Mouse (Mus musculus): ENCODE results near the gene Ube2d3. TPM values are rescaled to one million over a fixed set of nuclear protein-coding genes. Genes with fewer than 3 reads are reported as not detected.
A peak's percentile ranks its signal among the peaks of the same experiment; 100 is the strongest.

Gene Ube2d3
- polyA plus RNA-seq, 1 experiment from 2014 or later, result 720 TPM

- no peak overlapping the region for H3K27ac ChIP-seq (replicated peaks; ENCODE audit: low read depth, low read length)
Measured at GRCm38 (mm10) chr3:135498891-135499290, 60.9 kb downstream of the Ube2d3 start.

DNA sequence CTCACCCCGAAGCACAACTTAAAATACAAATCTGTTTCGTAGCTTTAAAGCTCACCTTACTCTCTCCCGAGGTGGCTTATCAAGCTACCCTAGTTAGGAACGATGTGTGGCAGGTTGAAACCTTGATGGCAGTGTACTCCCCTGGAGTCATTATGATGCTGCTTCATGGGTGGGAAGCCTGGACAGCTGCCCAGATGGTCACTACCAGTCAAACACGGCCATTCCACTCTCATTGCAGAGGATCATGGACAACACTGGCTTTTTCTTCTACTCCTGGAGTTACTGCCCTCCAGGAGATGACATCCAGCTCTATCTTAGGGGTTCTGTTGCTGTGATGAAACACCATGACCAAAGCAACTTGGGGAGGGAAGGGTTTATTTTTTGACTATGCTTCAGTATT lies 65.2 kb downstream of the Ube2d3 start:
- Histone ChIP-seq H3K36me3 (replicated peaks; ENCODE audit: control insufficient read depth, insufficient read depth, low read depth, low read length) (no peaks in the 10 kb centered on the region), H3K9ac (replicated peaks; ENCODE audit: low read length) (no peak overlapping the region), H3K4me3 (ENCODE audit: low read depth, low read length) (no peak overlapping the region), H3K4me1 (ENCODE audit: control insufficient read depth, insufficient read depth, low read length) (no peaks in the 10 kb centered on the region), H3K4me2 (ENCODE audit: low read depth, low read length) (no peak overlapping the region), H3K27ac (replicated peaks; ENCODE audit: low read depth, low read length) (no peak overlapping the region), H3K27me3 (ENCODE audit: control insufficient read depth, insufficient read depth, low read length) (no peaks in the 10 kb centered on the region), H3K9me3 (replicated peaks; ENCODE audit: control insufficient read depth, low read length) (no peaks in the 10 kb centered on the region)
- ATAC-seq (replicated peaks; ENCODE audit: insufficient number of reproducible peaks, low FRiP score, low TSS enrichment, low read depth), result no peak
- 83% methylated on average over 5 of the region's 5 CpGs for whole genome bisulfite sequencing
- no peak for DNase-seq (ENCODE audit: low spot score)

More at GRCm38 (mm10) chr3:135498891-135499290, 60.9 kb downstream of the Ube2d3 start:
- whole genome bisulfite sequencing, result 84% methylated on average over 5 of the region's 5 CpGs
- ATAC-seq (replicated peaks; ENCODE audit: insufficient number of reproducible peaks, low FRiP score, low TSS enrichment, low read depth) (no peak), DNase-seq (ENCODE audit: low spot score) (no peak)
- Histone ChIP-seq H3K9ac (replicated peaks; ENCODE audit: low read length) (no peak overlapping the region), H3K27me3 (ENCODE audit: control insufficient read depth, insufficient read depth, low read length) (no peaks in the 10 kb centered on the region), H3K4me3 (ENCODE audit: low read depth, low read length) (no peak overlapping the region), H3K9me3 (replicated peaks; ENCODE audit: control insufficient read depth, low read length) (no peaks in the 10 kb centered on the region), H3K4me2 (ENCODE audit: low read depth, low read length) (no peak overlapping the region), H3K36me3 (replicated peaks; ENCODE audit: control insufficient read depth, insufficient read depth, low read depth, low read length) (no peaks in the 10 kb centered on the region), H3K4me1 (ENCODE audit: control insufficient read depth, insufficient read depth, low read length) (no peaks in the 10 kb centered on the region)

DNA sequence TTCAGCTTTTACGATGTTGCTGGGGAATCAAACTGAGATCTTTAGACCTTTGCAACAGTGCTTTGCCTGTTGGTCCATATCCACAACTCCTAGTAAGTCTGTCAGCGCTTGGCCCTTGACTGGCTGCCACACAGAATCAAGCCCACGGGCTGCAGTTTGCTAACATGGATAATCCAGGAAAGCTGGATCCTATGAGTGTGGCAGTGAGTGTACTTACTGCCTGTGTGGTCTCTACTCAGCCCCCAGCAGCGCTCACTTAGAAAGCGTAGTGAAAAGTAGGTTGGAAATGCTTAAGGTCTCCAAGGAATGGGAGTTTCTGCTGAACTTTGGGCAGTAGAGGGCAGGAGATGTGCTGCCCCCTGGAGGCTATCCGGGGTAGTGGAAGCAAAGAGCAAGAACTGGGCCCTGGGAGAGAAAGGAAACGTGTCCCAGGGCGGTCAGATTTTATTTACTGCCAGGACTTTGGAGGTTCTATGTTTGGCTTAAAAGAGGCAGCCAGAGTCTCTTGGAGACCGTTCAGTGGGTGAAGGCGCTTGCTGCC lies 67.5 kb downstream of the Ube2d3 start:
- H3K27me3 ChIP-seq (ENCODE audit: control insufficient read depth, insufficient read depth, low read length), result no peaks in the 10 kb centered on the region

DNA sequence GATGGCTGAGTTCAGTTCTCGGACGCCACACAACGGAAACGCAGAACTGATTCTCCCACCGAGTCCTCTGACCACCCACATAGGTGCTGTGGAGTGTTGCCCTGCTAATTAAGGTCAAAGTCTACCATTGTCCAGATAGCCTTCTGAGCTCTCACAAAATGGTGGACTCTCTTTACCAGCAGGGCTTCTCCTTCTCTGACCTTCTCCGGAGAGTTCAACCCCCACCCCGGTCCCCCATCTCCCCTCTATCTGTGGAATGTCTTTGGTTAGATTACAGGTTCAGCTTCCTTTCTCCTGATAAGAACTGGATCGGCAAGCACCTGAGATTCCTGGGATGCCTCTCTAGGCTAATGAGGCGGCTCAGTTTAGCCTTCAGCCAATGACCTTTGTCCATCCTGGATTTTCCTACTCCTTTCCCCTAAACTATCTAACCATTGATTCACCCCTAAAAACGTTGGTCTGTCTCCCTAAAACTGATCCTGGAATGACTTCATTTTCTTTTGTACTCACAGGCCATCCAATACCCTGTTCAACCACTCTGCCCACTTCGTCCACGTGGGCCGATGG lies 68.0 kb downstream of the Ube2d3 start:
- WGBS, result 86% methylated on average over 13 of the region's 13 CpGs
- no peak overlapping the region for H3K4me2 ChIP-seq (ENCODE audit: low read depth, low read length)
- no peak overlapping the region for H3K27ac ChIP-seq (replicated peaks; ENCODE audit: low read depth, low read length)
- H3K36me3 ChIP-seq (replicated peaks; ENCODE audit: control insufficient read depth, insufficient read depth, low read depth, low read length), result no peaks in the 10 kb centered on the region
- DNase-seq (ENCODE audit: low spot score) (no peak), ATAC-seq (replicated peaks; ENCODE audit: insufficient number of reproducible peaks, low FRiP score, low TSS enrichment, low read depth) (no peak)
- H3K4me3 ChIP-seq (ENCODE audit: low read depth, low read length), result no peak overlapping the region
- no peak overlapping the region for H3K9ac ChIP-seq (replicated peaks; ENCODE audit: low read length)
- no peaks in the 10 kb centered on the region for H3K9me3 ChIP-seq (replicated peaks; ENCODE audit: control insufficient read depth, low read length)
- no peaks in the 10 kb centered on the region for H3K27me3 ChIP-seq (ENCODE audit: control insufficient read depth, insufficient read depth, low read length)
- H3K4me1 ChIP-seq (ENCODE audit: control insufficient read depth, insufficient read depth, low read length), result no peaks in the 10 kb centered on the region

More for the DNA sequence above, 67.5 kb downstream of the Ube2d3 start:
- H3K4me1 ChIP-seq (ENCODE audit: control insufficient read depth, insufficient read depth, low read length), result no peaks in the 10 kb centered on the region
- H3K9me3 ChIP-seq (replicated peaks; ENCODE audit: control insufficient read depth, low read length), result no peaks in the 10 kb centered on the region
- no peak overlapping the region for H3K27ac ChIP-seq (replicated peaks; ENCODE audit: low read depth, low read length)
- DNase-seq (ENCODE audit: low spot score), result peak; percentile 13
- ATAC-seq (replicated peaks; ENCODE audit: insufficient number of reproducible peaks, low FRiP score, low TSS enrichment, low read depth), result no peak
- no peak overlapping the region for H3K4me2 ChIP-seq (ENCODE audit: low read depth, low read length)
- no peaks in the 10 kb centered on the region for H3K36me3 ChIP-seq (replicated peaks; ENCODE audit: control insufficient read depth, insufficient read depth, low read depth, low read length)
- 58% methylated on average over 10 of the region's 10 CpGs for WGBS
- H3K4me3 ChIP-seq (ENCODE audit: low read depth, low read length), result no peak overlapping the region
- H3K9ac ChIP-seq (replicated peaks; ENCODE audit: low read length), result no peak overlapping the region

DNA sequence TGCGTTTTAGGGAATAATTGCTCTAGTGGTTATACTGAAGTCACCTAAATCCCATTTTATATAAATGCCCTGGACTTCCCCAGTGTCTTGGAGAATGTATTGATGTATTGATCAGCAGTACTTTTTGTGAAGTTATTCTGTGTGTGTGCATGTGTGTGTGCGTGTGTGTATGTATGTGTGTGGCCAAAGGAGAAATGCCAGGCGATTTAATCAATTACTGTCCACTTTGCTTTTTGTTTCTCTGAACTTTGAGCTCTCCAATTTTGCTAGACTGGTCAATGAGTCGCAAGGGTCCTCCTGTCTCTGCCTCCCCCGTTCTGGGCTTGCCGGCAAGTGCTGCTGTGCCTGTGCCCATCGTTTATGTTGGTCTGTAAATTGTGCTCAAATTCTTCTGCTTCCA lies 69.6 kb downstream of the Ube2d3 start:
- ATAC-seq (replicated peaks; ENCODE audit: insufficient number of reproducible peaks, low FRiP score, low TSS enrichment, low read depth) (no peak), DNase-seq (ENCODE audit: low spot score) (no peak)
- Histone ChIP-seq H3K36me3 (replicated peaks; ENCODE audit: control insufficient read depth, insufficient read depth, low read depth, low read length) (no peaks in the 10 kb centered on the region; the same call in 1 of the 2 replicates), H3K4me1 (ENCODE audit: control insufficient read depth, insufficient read depth, low read length) (no peaks in the 10 kb centered on the region), H3K4me2 (ENCODE audit: low read depth, low read length) (no peak overlapping the region), H3K27me3 (ENCODE audit: control insufficient read depth, insufficient read depth, low read length) (no peaks in the 10 kb centered on the region), H3K9me3 (replicated peaks; ENCODE audit: control insufficient read depth, low read length) (no peaks in the 10 kb centered on the region), H3K4me3 (ENCODE audit: low read depth, low read length) (no peak overlapping the region), H3K9ac (replicated peaks; ENCODE audit: low read length) (no peak overlapping the region), H3K27ac (replicated peaks; ENCODE audit: low read depth, low read length) (no peak overlapping the region)
- whole genome bisulfite sequencing, result 85% methylated on average over 7 of the region's 7 CpGs

DNA sequence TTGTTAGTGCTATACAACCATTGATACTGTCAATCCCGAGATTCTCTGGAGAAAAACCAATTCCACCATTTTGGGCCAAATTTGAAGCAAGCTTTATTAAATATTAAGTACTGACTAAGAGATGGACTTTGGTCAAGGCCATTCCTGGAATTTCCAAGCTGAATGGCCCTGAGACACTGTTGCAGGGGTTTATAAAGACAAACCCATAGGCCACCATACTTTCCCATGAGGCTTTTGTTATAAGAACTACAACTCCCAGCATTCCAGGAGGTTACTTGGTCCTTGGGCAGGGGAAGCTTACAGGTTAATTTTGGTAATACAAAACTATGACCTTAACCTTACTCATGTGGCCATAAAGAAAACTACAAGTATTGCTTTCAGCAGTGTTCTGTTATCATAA lies 70.2 kb downstream of the Ube2d3 start:
- H3K27ac ChIP-seq (replicated peaks; ENCODE audit: low read depth, low read length), result no peak overlapping the region
- H3K9ac ChIP-seq (replicated peaks; ENCODE audit: low read length), result no peak overlapping the region
- no peak overlapping the region for H3K4me3 ChIP-seq (ENCODE audit: low read depth, low read length)
- H3K9me3 ChIP-seq (replicated peaks; ENCODE audit: control insufficient read depth, low read length), result no peaks in the 10 kb centered on the region
- ATAC-seq (replicated peaks; ENCODE audit: insufficient number of reproducible peaks, low FRiP score, low TSS enrichment, low read depth) (no peak), DNase-seq (ENCODE audit: low spot score) (no peak)
- H3K4me2 ChIP-seq (ENCODE audit: low read depth, low read length), result no peak overlapping the region
- H3K27me3 ChIP-seq (ENCODE audit: control insufficient read depth, insufficient read depth, low read length), result no peaks in the 10 kb centered on the region
- no peaks in the 10 kb centered on the region; the same call in 1 of the 2 replicates for H3K36me3 ChIP-seq (replicated peaks; ENCODE audit: control insufficient read depth, insufficient read depth, low read depth, low read length)
- H3K4me1 ChIP-seq (ENCODE audit: control insufficient read depth, insufficient read depth, low read length), result no peaks in the 10 kb centered on the region
- 82% methylated on average over 1 of the region's 1 CpGs for WGBS

- no peak overlapping the region for H3K4me3 ChIP-seq (ENCODE audit: low read depth, low read length)
- no peaks in the 10 kb centered on the region for H3K4me1 ChIP-seq (ENCODE audit: control insufficient read depth, insufficient read depth, low read length)
- H3K36me3 ChIP-seq (replicated peaks; ENCODE audit: control insufficient read depth, insufficient read depth, low read depth, low read length), result no peaks in the 10 kb centered on the region; the same call in 1 of the 2 replicates
- 87% methylated on average over 3 of the region's 3 CpGs for WGBS
- no peak overlapping the region for H3K27ac ChIP-seq (replicated peaks; ENCODE audit: low read depth, low read length)
- no peaks in the 10 kb centered on the region for H3K9me3 ChIP-seq (replicated peaks; ENCODE audit: control insufficient read depth, low read length)
- DNase-seq (ENCODE audit: low spot score) (no peak), ATAC-seq (replicated peaks; ENCODE audit: insufficient number of reproducible peaks, low FRiP score, low TSS enrichment, low read depth) (no peak)
- H3K4me2 ChIP-seq (ENCODE audit: low read depth, low read length), result no peak overlapping the region
- no peak overlapping the region for H3K9ac ChIP-seq (replicated peaks; ENCODE audit: low read length)
- no peaks in the 10 kb centered on the region for H3K27me3 ChIP-seq (ENCODE audit: control insufficient read depth, insufficient read depth, low read length)
Measured at GRCm38 (mm10) chr3:135510372-135510771, 72.4 kb downstream of the Ube2d3 start.

- ATAC-seq (replicated peaks; ENCODE audit: insufficient number of reproducible peaks, low FRiP score, low TSS enrichment, low read depth) (no peak), DNase-seq (ENCODE audit: low spot score) (peak; percentile 15)
- Histone ChIP-seq H3K27ac (replicated peaks; ENCODE audit: low read depth, low read length) (no peak overlapping the region), H3K9me3 (replicated peaks; ENCODE audit: control insufficient read depth, low read length) (no peaks in the 10 kb centered on the region), H3K4me2 (ENCODE audit: low read depth, low read length) (no peak overlapping the region), H3K27me3 (ENCODE audit: control insufficient read depth, insufficient read depth, low read length) (no peaks in the 10 kb centered on the region), H3K4me1 (ENCODE audit: control insufficient read depth, insufficient read depth, low read length) (no peaks in the 10 kb centered on the region), H3K4me3 (ENCODE audit: low read depth, low read length) (no peak overlapping the region), H3K9ac (replicated peaks; ENCODE audit: low read length) (no peak overlapping the region), H3K36me3 (replicated peaks; ENCODE audit: control insufficient read depth, insufficient read depth, low read depth, low read length) (no peaks in the 10 kb centered on the region; the same call in 1 of the 2 replicates)
- WGBS, result 50% methylated on average over 11 of the region's 11 CpGs
Measured at GRCm38 (mm10) chr3:135511683-135512082, 73.7 kb downstream of the Ube2d3 start.
